Mouse (Mus musculus) small intestine, adult 10 weeks (tissue): ENCODE measurements around the gene Galntl6. TPM values are rescaled to one million over a fixed set of nuclear protein-coding genes. Genes with fewer than 3 reads are reported as not detected.

ENCODE experiments used
- polyA plus RNA-seq: library from polyadenylated mRNA; stranded (reverse); fragments of 350-450 nt; fragmentation: Illumina TruSeq; extraction: RNeasy Lipid Tissue Mini Kit (QIAGEN cat#74804); gene quantifications from one replicate; pipeline ENCODE4 v1.2.3, GENCODE M21; 2014; ENCODE audit warnings: low replicate concordance

The Galntl6 gene
- 1.2 TPM for polyA plus RNA-seq

DNA sequence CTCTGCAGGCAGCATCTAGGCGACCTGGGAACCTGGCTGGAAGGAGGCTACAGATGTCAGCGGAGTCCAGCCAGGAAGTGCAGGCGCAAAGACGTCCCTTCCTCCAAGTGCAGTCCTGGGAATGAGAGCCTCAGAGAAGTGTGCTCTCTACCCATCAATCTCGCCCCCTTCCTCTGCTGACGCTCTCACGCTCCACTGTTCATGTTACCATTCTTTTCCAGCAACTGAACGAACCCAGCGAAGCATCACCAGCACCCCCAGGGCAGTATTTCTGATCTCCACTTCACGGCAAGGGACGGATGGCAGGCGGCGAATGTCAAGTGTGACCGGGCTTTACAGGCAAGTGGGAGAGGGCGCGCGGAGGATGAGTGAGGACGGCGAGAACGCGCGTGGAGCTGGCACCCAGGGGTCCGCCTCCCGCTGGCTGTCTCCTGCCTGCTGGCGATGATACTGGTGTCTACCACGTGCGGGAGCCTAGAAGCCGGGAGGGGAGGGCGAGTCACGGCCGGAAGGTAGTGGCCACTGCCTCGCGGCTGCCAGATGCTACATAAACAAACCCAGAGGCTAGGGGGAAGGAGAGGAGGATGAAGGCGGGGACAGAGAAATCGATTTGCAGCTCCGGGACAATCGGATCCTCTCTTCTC, at the start of gene Galntl6:
Gene Galntl6 (minus strand): TSS at position 445 of the 644 bp plus-strand sequence.

GRCm38 (mm10) chr8:58911677-58912076, 763 bp downstream of the Galntl6 start, which contains the start of gene BC030500:
BC030500 (plus strand) TSS chr8:58911755.

Other genes with a start within 250 kb of the Galntl6 start
- not detected for gene BC030500, start 885 bp downstream of the Galntl6 start, polyA plus RNA-seq